Mouse (Mus musculus) c-Kit-positive CD71-negative TER-119-negative erythroid progenitor cells, embryonic 14.5 days (primary cell): ENCODE measurements around the gene Fthl17c.
"Not testable (repeated sequence)": the region's sequence is repeated elsewhere in the genome, so short reads cannot be mapped to it uniquely, and the experiment has no call there.

Experiments
- DNase-seq: peaks from one replicate; pipeline ENCODE4 v3.0.0-alpha.2; 2013; ENCODE audit warnings: low read depth

Fthl17c gene

GRCm38 (mm10) chrX:8976459-8976858, at the start of gene Fthl17c:
TSS of gene Fthl17c (minus strand) at chrX:8976559.
- not testable (repeated sequence) for DNase-seq

GRCm38 (mm10) chrX:9019481-9019880, 43.1 kb upstream of the Fthl17c start:
- DNase-seq, result no peak

- DNase-seq, result no peak
These were observed 39.7 kb upstream of the Fthl17c start for GRCm38 (mm10) chrX:9016079-9016478.

GRCm38 (mm10) chrX:8986655-8987054, 10.3 kb upstream of the Fthl17c start, which contains the start of gene Fthl17d:
TSS of gene Fthl17d (minus strand) at chrX:8986755.
- DNase-seq, result not testable (repeated sequence)

- not testable (repeated sequence) for DNase-seq
These were observed 11.7 kb downstream of the Fthl17c start for GRCm38 (mm10) chrX:8964618-8965017.

- not testable (repeated sequence) for DNase-seq
These were observed 13.5 kb downstream of the Fthl17c start, which contains the start of gene Fthl17b for GRCm38 (mm10) chrX:8962875-8963274. TSS of gene Fthl17b (minus strand) at chrX:8962975.

GRCm38 (mm10) chrX:8948130-8948805, 28.1 kb downstream of the Fthl17c start:
- DNase-seq, result peak; percentile 30

GRCm38 (mm10) chrX:8944041-8944440, 32.3 kb downstream of the Fthl17c start:
- no peak for DNase-seq

- DNase-seq, result no peak
These were observed 49.1 kb downstream of the Fthl17c start for GRCm38 (mm10) chrX:8927308-8927707.
